Mouse (Mus musculus) liver, adult 2 months (tissue): ENCODE measurements around the gene Nup188. TPM values are rescaled to one million over a fixed set of nuclear protein-coding genes. Genes with fewer than 3 reads are reported as not detected.

Source experiments
- DNase-seq: peaks from one replicate; pipeline ENCODE4 v3.0.0-alpha.2; 2011; ENCODE audit warnings: low read depth, low spot score; ENCODE audit errors: extremely low read depth
- H3K27ac ChIP-seq: fragments of 200-500 bp; replicated peaks from 2 replicates; pipeline ENCODE4 v1.5.1; 2012; ENCODE audit warnings: low read depth, mild to moderate bottlenecking, control low read depth, inconsistent platforms, low read length; ENCODE audit not compliant: insufficient read depth
- H3K27me3 ChIP-seq: fragments of 200-500 bp; 2 replicates; pipeline ENCODE4 v1.6.1; 2012; ENCODE audit warnings: mild to moderate bottlenecking, moderate library complexity, low read length, inconsistent platforms; ENCODE audit not compliant: control insufficient read depth, insufficient read depth
- H3K36me3 ChIP-seq: fragments of 200-500 bp; 2 replicates; pipeline ENCODE4 v1.6.1; 2012; ENCODE audit warnings: low read length, inconsistent platforms; ENCODE audit not compliant: control insufficient read depth, insufficient read depth
- H3K4me1 ChIP-seq: fragments of 200-500 bp; 2 replicates; pipeline ENCODE4 v1.6.1; 2011; ENCODE audit warnings: low read length; ENCODE audit not compliant: control insufficient read depth, insufficient read depth
- H3K4me3 ChIP-seq: fragments of 200-500 bp; 2 replicates; pipeline ENCODE4 v1.5.1; 2011; ENCODE audit warnings: low read depth, mild to moderate bottlenecking, control low read depth, low read length, moderate library complexity; ENCODE audit not compliant: insufficient read depth
- H3K79me2 ChIP-seq: fragments of 200-500 bp; 2 replicates; pipeline ENCODE4 v1.6.1; 2012; ENCODE audit warnings: inconsistent platforms, mild to moderate bottlenecking, low read length, moderate library complexity; ENCODE audit not compliant: control insufficient read depth, insufficient read depth
- H3K9ac ChIP-seq: fragments of 200-500 bp; 2 replicates; pipeline ENCODE4 v1.6.1; 2012; ENCODE audit warnings: low read depth, mild to moderate bottlenecking, control low read depth, inconsistent platforms, low read length
- CTCF ChIP-seq: fragments of 200-500 bp; IDR thresholded peaks from 2 replicates; pipeline ENCODE4 v1.5.1; 2011; ENCODE audit warnings: low read depth, low read length, control low read depth
- POLR2A ChIP-seq: fragments of 200-500 bp; IDR thresholded peaks from 2 replicates; pipeline ENCODE4 v1.6.1; 2011; ENCODE audit warnings: low read length, control low read depth; ENCODE audit not compliant: insufficient read depth; ENCODE audit errors: extremely low read depth
- WGBS: fragments of 180-500 bp; shearing (Covaris S2); methylation state at CpG from one replicate; pipeline ENCODE4 v1.1.7; 2018; 5-methylcytosine and 5-hydroxymethylcytosine counted together
- polyA plus RNA-seq: library from polyadenylated mRNA; depleted of rRNA; stranded (reverse); fragments of >200 nt; gene quantifications from 2 replicates; pipeline ENCODE4 v1.2.3, GENCODE M21; 2012
- total RNA-seq: library from RNA; depleted of rRNA; stranded (reverse); fragments of >200 nt; gene quantifications from 2 replicates; pipeline ENCODE4 v1.2.3, GENCODE M21; 2014

Gene Nup188
- total and polyA plus RNA-seq, 2 experiments, result 4.1 to 9.6 TPM

- Histone ChIP-seq H3K4me1 (peaks cover 12% of the 10 kb centered on the region), H3K27ac (no peak overlapping the region), H3K79me2 (peaks cover 7% of the 10 kb centered on the region; the same call in 1 of the 2 replicates), H3K36me3 (peaks cover 44% of the 10 kb centered on the region; the same call in 1 of the 2 replicates), H3K27me3 (no peaks in the 10 kb centered on the region), H3K9ac (no peak overlapping the region), H3K4me3 (no peak overlapping the region)
- TF ChIP-seq CTCF, result no peak
- no peak for TF ChIP-seq POLR2A
- DNase-seq, result no peak
- 98% methylated on average over 5 of the region's 5 CpGs for WGBS
Measured at GRCm38 (mm10) chr2:30372726-30373125, 86.5 kb downstream of the Nup188 start.

GRCm38 (mm10) chr2:30375893-30376292, 89.7 kb downstream of the Nup188 start:
- TF ChIP-seq POLR2A, result no peak
- H3K9ac ChIP-seq, result no peak overlapping the region
- H3K79me2 ChIP-seq, result peaks cover 3% of the 10 kb centered on the region; the same call in 1 of the 2 replicates
- peak; percentile 80 for DNase-seq
- H3K27me3 ChIP-seq, result no peaks in the 10 kb centered on the region
- H3K4me3 ChIP-seq, result no peak overlapping the region
- H3K4me1 ChIP-seq, result peaks cover 24% of the 10 kb centered on the region
- H3K36me3 ChIP-seq, result peaks cover 24% of the 10 kb centered on the region
- peak overlapping the region; percentile 36 for H3K27ac ChIP-seq
- 63% methylated on average over 10 of the region's 10 CpGs for WGBS

GRCm38 (mm10) chr2:30377721-30378120, 91.5 kb downstream of the Nup188 start:
- no peaks in the 10 kb centered on the region for H3K79me2 ChIP-seq
- no peaks in the 10 kb centered on the region for H3K27me3 ChIP-seq
- TF ChIP-seq POLR2A, result no peak
- TF ChIP-seq CTCF, result peak; percentile 47
- H3K4me3 ChIP-seq, result no peak overlapping the region
- DNase-seq, result peak; percentile 96
- WGBS, result 26% methylated on average over 5 of the region's 5 CpGs
- H3K36me3 ChIP-seq, result peaks cover 26% of the 10 kb centered on the region
- peak overlapping the region; percentile 10; the same call in 1 of the 2 replicates for H3K9ac ChIP-seq
- peaks cover 24% of the 10 kb centered on the region for H3K4me1 ChIP-seq
- H3K27ac ChIP-seq, result peak overlapping the region; percentile 90

GRCm38 (mm10) chr2:30379307-30379706, 93.1 kb downstream of the Nup188 start:
- H3K4me1 ChIP-seq, result peaks cover 24% of the 10 kb centered on the region
- 35% methylated on average over 7 of the region's 7 CpGs for WGBS
- DNase-seq, result peak; percentile 93
- H3K36me3 ChIP-seq, result peaks cover 25% of the 10 kb centered on the region
- H3K79me2 ChIP-seq, result no peaks in the 10 kb centered on the region
- H3K27me3 ChIP-seq, result no peaks in the 10 kb centered on the region
- peak overlapping the region; percentile 12; the same call in 1 of the 2 replicates for H3K4me3 ChIP-seq
- H3K9ac ChIP-seq, result peak overlapping the region; percentile 60
- TF ChIP-seq POLR2A, result no peak
- TF ChIP-seq CTCF, result no peak
- H3K27ac ChIP-seq, result peak overlapping the region; percentile 90

- Histone ChIP-seq H3K27me3 (no peaks in the 10 kb centered on the region), H3K9ac (no peak overlapping the region), H3K36me3 (peaks cover 27% of the 10 kb centered on the region), H3K79me2 (no peaks in the 10 kb centered on the region), H3K4me3 (no peak overlapping the region), H3K4me1 (peaks cover 20% of the 10 kb centered on the region), H3K27ac (no peak overlapping the region)
- TF ChIP-seq POLR2A, result no peak
- no peak for TF ChIP-seq CTCF
- DNase-seq, result no peak
- WGBS, result 95% methylated on average over 10 of the region's 10 CpGs
Measured at GRCm38 (mm10) chr2:30380564-30381376, 94.6 kb downstream of the Nup188 start.

GRCm38 (mm10) chr2:30381377-30381725, 95.2 kb downstream of the Nup188 start:
- 97% methylated on average over 4 of the region's 4 CpGs for WGBS
- Histone ChIP-seq H3K9ac (no peak overlapping the region), H3K4me1 (peaks cover 20% of the 10 kb centered on the region), H3K4me3 (no peak overlapping the region), H3K36me3 (peaks cover 25% of the 10 kb centered on the region), H3K27ac (no peak overlapping the region), H3K79me2 (no peaks in the 10 kb centered on the region), H3K27me3 (no peaks in the 10 kb centered on the region)
- TF ChIP-seq CTCF (no peak), POLR2A (no peak)
- no peak for DNase-seq
